Mouse (Mus musculus): Measurements from ENCODE around the gene Dip2b.

Gene Dip2b

DNA sequence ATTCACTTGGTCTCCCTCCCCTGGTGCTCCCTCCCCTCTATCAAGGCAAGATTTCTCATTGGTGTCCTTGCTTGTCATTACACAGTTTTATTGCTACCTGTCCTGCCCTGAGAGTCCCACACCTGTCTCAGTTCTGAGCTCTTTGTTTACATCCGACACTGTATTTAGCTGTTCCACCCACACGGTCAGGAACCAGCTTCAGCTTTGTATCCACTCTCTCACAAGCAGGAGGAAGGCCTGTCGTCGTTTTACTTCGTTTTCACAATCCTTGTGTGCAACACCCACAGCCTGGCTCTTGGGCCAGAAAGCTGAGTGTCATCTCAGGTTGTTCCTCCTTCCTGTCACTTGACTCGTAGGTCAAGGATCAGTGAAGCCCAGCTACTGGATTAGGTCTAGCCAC, 45.4 kb downstream of the Dip2b start:
- no peak for DNase-seq (ENCODE audit: inconsistent ontology term)

DNA sequence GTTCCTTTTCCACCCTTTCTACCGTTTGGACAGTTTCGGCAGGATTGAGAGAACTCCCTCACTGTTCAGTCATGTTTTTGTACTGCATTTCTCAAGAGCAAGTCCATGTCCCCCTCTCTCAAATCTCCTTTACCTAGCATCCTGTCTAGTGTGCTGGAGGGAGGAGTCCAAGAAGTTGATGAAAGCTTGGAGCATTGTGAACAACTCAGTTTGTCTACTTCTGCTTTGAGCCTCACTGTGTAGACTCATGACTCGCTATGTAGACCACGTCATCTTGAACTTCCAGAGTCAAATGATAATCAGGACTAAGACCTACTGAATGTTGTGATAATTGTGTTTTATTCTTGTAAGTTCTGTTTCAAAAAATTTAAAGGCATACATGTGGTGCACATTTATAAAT, 46.4 kb downstream of the Dip2b start:
- no peak for DNase-seq (ENCODE audit: inconsistent ontology term)

DNA sequence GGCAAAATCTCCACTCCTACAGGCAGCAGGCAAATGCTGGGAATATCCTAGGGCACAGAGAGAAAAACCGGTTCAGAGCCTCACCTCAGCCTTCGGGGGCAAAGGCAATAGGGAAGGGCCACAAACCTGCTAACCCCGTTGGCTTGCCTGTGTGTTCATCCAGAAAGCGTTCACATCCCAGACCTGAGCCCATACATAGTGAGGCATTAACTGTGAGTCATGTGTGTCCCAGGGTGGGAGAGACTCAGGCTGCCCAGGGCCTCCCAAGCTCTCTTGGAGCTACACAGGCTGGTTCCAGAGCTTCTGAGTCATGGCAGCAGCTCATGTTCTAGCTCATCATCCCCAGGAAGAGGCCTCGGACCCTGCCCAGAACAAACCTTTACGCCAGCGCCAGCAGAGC, 49.6 kb downstream of the Dip2b start:
- peak; percentile 25 for DNase-seq (ENCODE audit: inconsistent ontology term)

DNA sequence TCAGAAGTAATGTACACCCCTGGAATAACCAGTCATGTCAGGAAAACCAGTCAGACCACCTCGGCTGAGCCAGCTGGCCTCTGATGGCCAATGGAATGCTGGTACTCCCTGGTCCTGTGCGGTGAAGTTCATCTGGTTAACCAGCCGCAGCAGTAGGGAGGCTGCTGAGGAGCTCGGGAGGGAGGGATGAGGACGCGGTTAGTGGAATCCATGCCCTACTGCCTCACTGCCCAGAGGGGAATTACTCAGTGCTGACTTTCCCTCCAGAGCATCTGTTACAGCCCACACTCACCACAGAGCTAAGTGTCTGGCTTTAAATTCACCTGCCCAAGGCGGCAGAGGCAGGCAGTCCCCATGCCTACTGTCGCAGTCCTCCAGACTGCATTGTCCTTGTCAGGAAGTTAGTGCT, 51.2 kb downstream of the Dip2b start:
- DNase-seq (ENCODE audit: inconsistent ontology term) = peak; percentile 94

DNA sequence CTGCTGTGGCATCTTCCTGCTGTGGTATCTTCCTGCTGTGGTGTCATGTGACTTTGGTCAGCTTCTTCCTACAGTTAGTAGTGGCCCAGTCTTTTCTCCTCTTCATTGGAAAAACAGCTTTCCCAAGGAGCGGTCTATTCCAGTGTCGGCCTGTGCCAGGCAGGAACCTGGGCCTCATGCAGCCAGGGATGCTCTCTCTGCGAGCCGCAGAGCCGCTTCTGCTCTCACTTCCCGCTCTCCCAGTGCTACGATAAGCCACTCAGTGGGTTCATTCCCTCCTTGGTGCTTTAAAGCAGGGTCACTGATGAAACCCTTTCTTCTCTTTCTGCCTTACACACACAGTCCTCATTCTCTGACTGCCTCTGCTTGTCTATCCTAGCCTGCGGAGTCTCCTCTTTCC, 53.4 kb downstream of the Dip2b start:
- no peak for DNase-seq (ENCODE audit: inconsistent ontology term)

DNA sequence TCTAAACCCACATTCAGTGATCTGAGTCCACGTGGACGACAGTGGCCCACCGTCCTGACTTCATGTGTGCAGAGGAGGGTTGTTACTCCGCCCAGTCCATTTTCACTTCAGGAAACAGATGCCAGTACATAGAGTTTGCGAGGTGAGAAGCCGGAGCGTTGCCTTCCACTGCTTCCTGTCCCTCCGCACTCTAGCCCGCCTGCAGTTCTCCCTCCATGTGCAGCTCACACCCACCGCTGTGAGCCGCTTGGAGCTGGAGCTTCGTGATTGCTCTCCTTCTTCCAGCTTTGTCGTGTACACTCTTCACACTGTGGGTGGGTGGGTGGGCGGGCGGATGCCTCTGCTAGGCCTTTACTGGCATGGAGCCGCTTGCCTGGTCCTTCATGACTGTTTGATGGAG, 53.8 kb downstream of the Dip2b start:
- DNase-seq (ENCODE audit: inconsistent ontology term) = peak; percentile 25

DNA sequence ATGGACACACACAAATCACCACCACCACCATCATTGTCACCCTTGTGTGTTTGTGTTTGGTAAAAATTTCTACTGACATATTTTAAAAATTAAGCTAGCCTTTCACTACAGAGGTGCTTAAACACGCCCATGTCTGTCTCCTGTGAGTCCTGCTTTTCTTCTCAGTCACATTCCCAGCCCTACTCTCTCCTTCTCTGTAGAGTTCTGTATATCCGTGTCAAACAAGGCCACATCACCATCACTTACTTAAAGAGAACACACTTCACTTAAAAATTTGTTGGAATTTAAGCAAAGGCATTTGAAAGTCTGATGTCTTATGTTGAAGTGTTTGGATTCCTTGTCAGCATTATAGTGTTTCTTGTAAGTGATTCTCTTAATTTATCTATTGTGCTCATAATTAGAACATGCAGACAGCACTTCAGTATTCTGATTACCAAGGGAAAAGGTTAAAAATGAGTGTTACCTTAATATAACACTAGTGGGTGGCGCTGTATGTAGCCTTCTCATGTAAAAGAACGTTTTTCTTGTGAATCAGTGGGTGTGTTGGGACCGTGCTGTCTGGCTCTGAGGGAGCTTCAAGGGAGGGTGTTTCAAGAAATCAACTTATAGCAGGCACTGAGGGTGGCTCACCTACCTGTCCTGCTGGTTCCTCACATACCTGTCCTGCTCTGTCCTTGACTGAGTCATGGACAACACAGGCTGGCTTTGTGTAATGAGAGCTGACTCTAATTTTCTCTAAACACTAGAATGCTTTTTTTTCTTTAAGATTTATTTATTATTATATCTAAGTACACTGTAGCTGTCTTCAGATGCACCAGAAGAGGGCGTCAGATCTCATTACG, 58.3 kb downstream of the Dip2b start:
- DNase-seq (ENCODE audit: inconsistent ontology term) = no peak

DNA sequence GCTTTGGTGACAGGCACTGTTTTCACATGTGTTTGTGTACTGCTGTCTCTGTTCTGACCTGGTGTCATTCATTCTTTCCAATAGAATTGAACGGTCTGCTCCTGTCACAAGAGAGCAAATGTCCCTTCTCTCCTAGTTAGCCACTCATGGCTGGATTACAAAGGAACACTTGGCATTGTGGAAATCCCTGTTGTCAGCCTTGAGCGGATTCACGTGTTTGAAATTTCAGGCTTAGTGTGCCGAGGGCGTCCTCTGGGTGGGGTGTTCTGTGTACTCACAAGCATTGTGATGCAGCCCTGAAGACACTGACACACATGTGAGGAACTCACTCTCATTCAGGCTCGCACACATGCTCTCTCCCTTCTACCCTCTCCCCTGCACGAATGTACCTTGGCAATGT, 61.9 kb downstream of the Dip2b start:
- DNase-seq (ENCODE audit: inconsistent ontology term) = peak; percentile 67

DNA sequence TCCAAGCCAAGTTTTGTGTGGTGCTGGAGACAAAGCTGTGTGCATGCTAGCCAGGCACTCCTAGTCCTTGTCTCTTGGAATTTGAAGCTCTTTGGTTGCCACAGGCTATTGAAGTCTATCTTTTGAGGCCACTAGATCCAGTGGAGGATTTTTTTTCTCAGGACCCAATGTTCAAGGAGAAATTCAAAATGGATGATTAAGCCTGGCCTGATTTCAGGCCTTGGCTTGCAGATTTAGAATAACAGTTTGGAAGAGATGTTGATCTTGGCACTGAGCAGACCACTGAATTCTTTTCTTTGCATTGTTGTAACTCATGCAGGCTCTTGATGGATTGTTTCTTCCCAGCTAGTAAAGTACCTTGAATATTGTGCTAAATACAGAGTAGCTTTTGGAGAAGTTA, 62.7 kb downstream of the Dip2b start:
- DNase-seq (ENCODE audit: inconsistent ontology term) = peak; percentile 87

DNA sequence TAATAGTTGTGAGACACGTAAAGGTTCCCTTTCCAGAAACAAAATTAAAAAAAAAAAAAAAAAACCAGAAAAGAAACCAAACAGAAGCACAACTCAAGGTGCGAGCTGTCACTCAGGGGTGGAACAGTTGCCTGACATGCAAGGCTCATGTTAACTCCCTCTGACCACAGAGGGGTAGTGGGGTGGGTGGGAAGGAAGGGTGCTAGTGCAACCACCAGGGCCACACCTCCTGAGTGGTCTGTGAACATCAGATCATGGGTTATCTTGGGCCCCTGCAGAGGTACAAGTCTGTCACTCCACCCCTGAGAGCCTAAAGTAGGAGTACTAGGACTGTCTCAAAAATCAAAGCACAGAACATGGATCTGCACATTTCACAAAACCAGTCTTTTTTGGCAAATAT, 65.7 kb downstream of the Dip2b start:
- no peak for DNase-seq (ENCODE audit: inconsistent ontology term)

DNA sequence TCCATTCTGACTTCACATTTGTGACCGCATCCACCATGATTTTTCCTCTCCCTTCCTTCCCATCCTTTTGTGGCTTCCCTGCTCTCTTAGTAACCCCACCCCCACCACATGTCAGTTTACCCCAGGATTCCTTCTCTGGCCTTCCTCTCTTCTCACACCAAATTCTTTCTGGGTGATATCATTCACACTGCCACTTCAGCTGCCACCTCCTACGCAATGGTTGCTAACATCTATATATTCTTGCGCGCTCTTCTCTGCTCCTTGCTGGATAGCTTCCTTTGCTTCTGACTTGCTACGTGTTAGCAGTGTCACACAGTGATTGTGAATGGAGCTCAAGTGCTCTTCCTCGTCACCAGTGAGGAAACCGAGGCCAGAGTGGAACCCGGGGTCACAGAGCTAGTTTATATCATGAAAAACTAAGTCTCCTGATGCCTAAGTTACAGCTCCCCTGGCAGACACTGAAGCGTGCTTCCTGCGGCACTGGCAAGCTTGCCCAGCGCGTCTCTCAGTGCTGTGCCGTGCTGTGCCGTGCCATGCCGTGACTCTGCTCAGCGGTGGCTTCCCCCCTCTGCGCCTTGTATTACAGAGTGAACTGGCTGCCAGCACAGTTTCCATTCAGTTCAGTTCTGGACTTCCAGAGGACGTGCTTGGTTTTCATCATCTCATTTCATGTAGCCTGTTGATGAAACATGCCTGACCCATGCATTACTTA, 69.8 kb downstream of the Dip2b start:
- peak; percentile 47 for DNase-seq (ENCODE audit: inconsistent ontology term)

DNA sequence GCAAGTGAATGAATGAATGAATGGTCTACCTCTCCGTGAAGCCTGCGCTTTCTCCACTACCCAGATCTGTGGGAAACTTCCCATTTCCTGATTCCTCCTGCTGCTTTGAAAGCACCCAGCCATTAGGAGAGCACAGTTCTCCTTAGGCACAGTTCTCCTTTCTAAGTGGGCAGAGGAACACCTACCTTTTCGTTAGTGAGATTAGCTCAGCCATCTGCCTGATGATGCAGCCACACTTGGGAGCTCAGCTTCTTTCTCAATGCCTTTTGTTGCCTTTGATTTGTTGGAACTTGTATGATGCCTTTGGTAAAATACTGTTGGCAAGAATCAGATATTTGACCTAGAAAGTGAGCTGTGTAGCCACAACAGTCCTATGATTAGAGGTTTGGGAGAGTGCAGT, 71.5 kb downstream of the Dip2b start:
- DNase-seq (ENCODE audit: inconsistent ontology term) = peak; percentile 29

DNA sequence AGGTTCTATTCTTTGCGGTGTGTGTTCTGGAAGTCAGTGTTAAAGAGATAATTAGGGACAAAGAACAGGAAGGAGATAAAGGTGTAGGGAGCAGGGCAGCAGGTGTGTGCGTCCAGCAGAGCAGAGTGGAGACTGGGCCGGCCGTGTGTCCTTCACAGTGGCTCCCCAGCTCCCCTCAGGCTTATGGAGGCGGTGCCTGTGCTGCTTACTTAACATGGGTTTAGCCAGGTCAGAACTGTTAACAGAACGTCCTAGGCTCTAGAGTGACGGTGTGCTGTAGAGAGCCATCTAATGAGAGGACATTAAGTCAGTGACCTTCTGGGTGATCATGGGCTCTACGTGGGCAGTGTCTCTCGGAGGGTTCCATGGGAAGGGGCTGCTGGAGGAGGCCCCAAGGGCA, 73.4 kb downstream of the Dip2b start:
- no peak for DNase-seq (ENCODE audit: inconsistent ontology term)

DNA sequence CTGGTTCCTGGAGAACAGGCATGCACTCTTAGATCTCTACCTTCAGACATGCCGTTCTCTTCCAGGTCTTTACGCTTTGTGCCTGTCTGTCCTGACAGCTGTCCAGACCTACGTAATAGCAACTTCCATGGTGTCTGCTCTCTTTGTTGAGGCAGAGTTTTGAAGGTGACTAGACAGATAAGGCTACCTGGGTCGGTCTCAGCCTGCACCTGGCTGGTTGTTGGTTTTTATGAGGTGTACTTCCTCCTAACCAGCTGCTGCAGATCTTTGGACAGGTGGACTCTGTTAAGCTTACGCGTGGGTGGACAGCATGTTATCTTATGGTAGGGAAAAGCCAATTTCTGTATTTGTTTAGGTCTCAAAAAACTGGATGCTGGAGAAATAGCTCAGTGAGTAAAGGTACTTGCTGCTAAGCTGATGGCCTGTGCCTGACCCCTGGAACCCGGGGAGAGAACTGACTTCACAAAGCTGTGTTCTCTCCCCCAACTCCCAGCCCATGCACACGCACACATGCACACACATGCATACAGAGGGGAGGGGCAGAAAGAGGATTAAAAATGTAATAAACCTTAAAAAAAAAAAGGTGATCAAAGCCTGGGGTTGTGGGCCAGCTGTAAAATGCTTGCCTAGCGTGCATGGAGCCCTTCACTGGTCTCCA, 74.0 kb downstream of the Dip2b start:
- no peak for DNase-seq (ENCODE audit: inconsistent ontology term)

DNA sequence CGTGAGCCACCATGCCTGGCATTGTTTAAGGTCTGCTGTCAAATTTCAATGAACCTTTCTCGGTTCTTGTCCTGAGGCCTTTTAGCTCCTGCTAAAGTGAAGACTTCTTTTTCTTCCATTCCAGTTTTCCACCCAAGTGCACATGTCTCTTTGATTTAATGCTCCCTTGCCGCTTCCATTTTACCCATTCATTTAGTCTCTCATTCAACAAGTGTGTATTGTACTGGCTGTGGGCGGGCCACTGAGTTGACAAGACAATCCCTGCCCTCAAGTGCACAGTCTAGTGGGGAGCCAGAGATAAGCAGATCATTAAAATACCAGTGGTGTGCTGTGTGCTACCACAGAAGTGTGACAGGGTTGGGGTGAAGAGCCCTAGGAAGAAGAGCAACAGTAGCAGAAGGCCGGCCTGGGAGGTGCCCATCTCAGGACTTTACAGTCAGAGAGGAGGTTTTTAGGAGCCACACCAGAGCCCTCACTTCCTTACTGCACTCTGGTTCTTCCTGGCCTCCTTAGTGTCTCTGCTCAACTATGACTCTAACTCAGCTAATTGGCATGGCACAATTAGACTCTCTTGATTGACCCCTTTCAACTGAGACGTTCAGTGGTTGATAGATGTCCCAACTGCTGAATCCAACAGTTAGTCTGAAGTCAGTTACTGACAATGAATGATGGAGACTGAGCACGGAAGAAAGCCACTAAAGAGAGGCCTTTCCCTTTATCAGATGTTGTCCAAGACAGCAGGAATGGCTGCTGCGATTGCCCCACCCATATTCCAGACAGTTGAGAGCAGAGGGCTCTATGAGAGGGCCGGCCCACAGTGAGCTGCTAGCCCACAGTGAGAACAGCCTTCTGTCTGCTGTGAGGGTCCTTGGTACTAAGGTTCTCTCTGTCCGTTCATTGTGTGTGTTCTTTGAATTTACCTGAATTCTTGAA, 75.1 kb downstream of the Dip2b start:
- peak; percentile 93 for DNase-seq (ENCODE audit: inconsistent ontology term)

DNA sequence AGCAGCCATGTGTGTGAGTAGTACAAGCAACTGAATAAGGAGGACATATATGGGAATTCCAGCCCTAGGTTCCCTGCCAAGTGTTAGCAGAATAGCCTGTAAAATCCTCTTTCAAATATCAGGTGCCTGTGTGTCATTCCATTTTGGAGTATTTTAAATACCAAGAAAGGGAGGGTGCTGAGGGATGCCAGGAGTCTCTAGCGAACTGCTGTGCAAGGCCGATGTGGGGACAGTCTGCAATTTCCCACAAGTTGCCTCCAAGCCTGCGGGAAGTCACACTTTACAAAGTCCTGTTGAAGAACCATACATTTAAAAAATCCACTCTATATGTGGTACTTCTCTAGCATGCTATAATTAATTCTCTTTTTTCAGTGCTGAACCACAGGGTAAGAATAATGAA, 77.0 kb downstream of the Dip2b start:
- no peak for DNase-seq (ENCODE audit: inconsistent ontology term)

DNA sequence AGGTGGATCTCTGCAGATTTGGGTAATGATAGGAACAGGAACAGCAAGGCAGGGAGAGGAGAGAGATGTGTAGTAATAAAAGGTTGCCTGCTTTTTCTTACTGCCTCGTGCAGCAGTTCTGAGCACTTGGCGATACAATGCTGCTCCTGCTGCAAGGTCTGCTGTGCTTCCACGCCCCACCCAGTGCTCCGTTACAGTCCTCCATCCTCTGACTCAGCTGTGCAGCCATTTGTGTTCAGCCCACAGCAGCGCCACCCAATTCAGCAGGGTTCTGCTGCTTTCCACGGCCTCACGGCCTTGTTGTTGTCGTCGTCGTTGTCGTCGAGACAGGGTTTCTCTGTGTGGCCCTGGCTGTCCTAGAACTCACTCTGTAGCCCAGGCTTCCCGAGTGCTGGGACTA, 77.9 kb downstream of the Dip2b start:
- no peak for DNase-seq (ENCODE audit: inconsistent ontology term)

DNA sequence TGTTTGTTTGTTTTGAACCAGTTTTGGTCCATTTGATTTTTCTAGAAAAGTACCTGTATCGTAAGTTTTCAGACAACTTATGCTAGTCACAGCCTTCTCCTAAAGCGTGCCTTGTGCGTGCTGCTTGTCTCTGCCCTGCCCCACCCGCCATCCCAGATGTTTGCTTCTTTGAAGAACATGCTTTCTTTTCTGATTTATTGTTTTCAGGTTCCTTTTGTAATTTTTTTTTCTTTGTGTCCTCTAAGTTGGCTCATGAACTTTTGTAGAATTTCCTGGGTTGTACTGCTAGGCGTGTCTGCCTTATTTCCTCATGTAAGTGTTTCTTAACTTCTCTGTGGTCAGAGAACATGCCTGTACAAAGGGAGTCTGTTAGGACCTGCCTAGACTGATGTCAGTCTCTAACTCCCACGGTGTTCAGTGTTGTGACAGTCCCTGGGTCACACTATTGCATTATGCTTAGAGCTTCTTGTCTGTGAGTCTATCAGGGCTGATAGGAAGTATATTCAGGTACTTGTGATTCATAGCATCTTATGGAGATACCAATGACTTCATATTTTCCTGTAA, 80.8 kb downstream of the Dip2b start:
- DNase-seq (ENCODE audit: inconsistent ontology term) = no peak

DNA sequence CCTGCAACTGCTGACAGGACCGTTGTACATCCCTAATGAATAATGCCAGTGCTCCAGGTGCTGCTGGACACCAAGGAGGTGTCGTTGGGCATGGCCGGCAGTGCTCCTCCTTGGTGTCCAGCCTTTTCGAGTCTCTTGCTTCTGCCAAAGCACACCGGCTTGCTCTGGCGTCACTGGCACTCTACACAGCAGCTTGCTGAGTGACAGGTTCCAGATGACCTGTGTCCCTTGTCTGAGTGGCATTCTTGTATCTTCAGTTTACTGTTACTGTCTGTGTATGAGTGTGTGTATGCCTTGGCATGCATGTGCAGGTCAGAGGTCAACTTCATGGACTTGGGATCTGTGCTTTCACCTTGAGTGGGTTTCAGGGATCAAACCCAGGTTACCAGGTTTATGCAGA, 83.0 kb downstream of the Dip2b start:
- DNase-seq (ENCODE audit: inconsistent ontology term) = no peak

DNA sequence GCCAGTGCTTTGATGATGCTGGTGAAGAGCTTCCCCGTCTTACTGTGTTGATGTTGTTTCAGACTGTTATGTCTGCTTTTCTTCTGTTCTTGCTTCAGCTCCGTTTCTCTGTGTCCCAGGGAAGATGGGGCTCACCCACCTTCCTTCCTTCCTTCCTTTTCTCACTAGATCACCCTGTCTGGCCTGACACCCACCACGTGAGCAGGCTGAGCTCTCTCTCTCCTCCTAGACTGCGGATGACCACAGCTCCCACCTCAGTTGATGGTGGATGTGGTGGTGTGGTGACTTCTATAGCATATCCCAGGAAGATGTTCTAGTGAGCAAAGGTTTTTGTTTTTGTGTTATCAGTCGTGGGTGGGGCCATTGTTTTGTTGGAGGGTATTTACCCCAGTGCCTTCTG, 85.4 kb downstream of the Dip2b start:
- no peak for DNase-seq (ENCODE audit: inconsistent ontology term)

DNA sequence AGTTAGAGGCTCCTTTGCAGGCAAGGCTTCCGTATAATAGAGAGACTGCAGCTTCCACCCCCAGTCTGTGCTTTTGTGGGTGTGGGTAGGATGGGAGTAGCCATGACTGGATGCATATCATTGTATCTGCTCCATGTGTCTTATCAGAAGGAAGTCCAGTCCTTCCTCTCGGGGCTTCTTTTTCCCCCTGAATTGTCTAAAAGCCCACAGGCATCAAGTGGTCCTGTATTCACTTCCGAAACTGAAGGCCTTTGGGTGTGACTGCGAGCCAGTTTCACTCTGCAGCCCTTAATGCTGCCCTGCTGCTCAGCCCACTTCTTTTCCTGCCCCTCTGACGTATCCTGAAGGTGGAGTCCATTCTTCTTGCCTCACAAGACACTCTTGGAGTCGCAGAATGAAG, 86.8 kb downstream of the Dip2b start:
- DNase-seq (ENCODE audit: inconsistent ontology term) = no peak

Measured in Muller cell, postnatal 12 days (primary cell).